Mouse (Mus musculus): Measurements from ENCODE around the gene Spaca3. TPM values are rescaled to one million over a fixed set of nuclear protein-coding genes. Genes with fewer than 3 reads are reported as not detected.

The Spaca3 gene
- polyA plus RNA-seq (2012; rRNA removed), result not detected in 2 replicates

- TF ChIP-seq POLR2A (IDR thresholded peaks at IDR 0.05; ENCODE audit: borderline replicate concordance, extremely low read depth, insufficient read depth, insufficient read length, poor library complexity, severe bottlenecking), result no peak
- TF ChIP-seq CTCF (IDR thresholded peaks at IDR 0.05; ENCODE audit: borderline replicate concordance, extremely low read depth, insufficient read depth, insufficient read length), result no peak
- no peak for DNase-seq (ENCODE audit: low read depth)
Observed at GRCm38 (mm10) chr11:80858065-80858464, at the start of gene Spaca3. TSS of gene Spaca3 (plus strand) at chr11:80858365.

GRCm38 (mm10) chr11:80808551-80809070, 49.6 kb upstream of the Spaca3 start:
- DNase-seq (ENCODE audit: low read depth), result no peak
- TF ChIP-seq POLR2A (IDR thresholded peaks at IDR 0.05; ENCODE audit: borderline replicate concordance, extremely low read depth, insufficient read depth, insufficient read length, poor library complexity, severe bottlenecking) (no peak), CTCF (IDR thresholded peaks at IDR 0.05; ENCODE audit: borderline replicate concordance, extremely low read depth, insufficient read depth, insufficient read length) (no peak)

GRCm38 (mm10) chr11:80809666-80809992, 48.5 kb upstream of the Spaca3 start:
- no peak for DNase-seq (ENCODE audit: low read depth)
- TF ChIP-seq CTCF (IDR thresholded peaks at IDR 0.05; ENCODE audit: borderline replicate concordance, extremely low read depth, insufficient read depth, insufficient read length) (no peak), POLR2A (IDR thresholded peaks at IDR 0.05; ENCODE audit: borderline replicate concordance, extremely low read depth, insufficient read depth, insufficient read length, poor library complexity, severe bottlenecking) (no peak)

- TF ChIP-seq CTCF (IDR thresholded peaks at IDR 0.05; ENCODE audit: borderline replicate concordance, extremely low read depth, insufficient read depth, insufficient read length) (no peak), POLR2A (IDR thresholded peaks at IDR 0.05; ENCODE audit: borderline replicate concordance, extremely low read depth, insufficient read depth, insufficient read length, poor library complexity, severe bottlenecking) (0 out of 2 replicates have a peak, but pooled peaks have one; percentile 11)
- peak; percentile 69 for DNase-seq (ENCODE audit: low read depth)
Observed at GRCm38 (mm10) chr11:80809993-80810821, 48.0 kb upstream of the Spaca3 start, which contains the start of gene Tmem98. TSS of gene Tmem98 (plus strand) at chr11:80810175.

GRCm38 (mm10) chr11:80811156-80811555, 47.0 kb upstream of the Spaca3 start:
- DNase-seq (ENCODE audit: low read depth), result peak; percentile 33

GRCm38 (mm10) chr11:80815354-80815753, 42.8 kb upstream of the Spaca3 start:
- no peak for DNase-seq (ENCODE audit: low read depth)
- no peak for TF ChIP-seq CTCF (IDR thresholded peaks at IDR 0.05; ENCODE audit: borderline replicate concordance, extremely low read depth, insufficient read depth, insufficient read length)

More at GRCm38 (mm10) chr11:80811156-80811555, 47.0 kb upstream of the Spaca3 start:
- TF ChIP-seq POLR2A (IDR thresholded peaks at IDR 0.05; ENCODE audit: borderline replicate concordance, extremely low read depth, insufficient read depth, insufficient read length, poor library complexity, severe bottlenecking), result no peak
- no peak for TF ChIP-seq CTCF (IDR thresholded peaks at IDR 0.05; ENCODE audit: borderline replicate concordance, extremely low read depth, insufficient read depth, insufficient read length)

GRCm38 (mm10) chr11:80818060-80818697, 40.0 kb upstream of the Spaca3 start:
- peak; percentile 93 for DNase-seq (ENCODE audit: low read depth)
- TF ChIP-seq POLR2A (IDR thresholded peaks at IDR 0.05; ENCODE audit: borderline replicate concordance, extremely low read depth, insufficient read depth, insufficient read length, poor library complexity, severe bottlenecking), result no peak
- TF ChIP-seq CTCF (IDR thresholded peaks at IDR 0.05; ENCODE audit: borderline replicate concordance, extremely low read depth, insufficient read depth, insufficient read length), result peak; percentile 80; the same call in 1 of the 2 replicates

- TF ChIP-seq CTCF (IDR thresholded peaks at IDR 0.05; ENCODE audit: borderline replicate concordance, extremely low read depth, insufficient read depth, insufficient read length) (no peak), POLR2A (IDR thresholded peaks at IDR 0.05; ENCODE audit: borderline replicate concordance, extremely low read depth, insufficient read depth, insufficient read length, poor library complexity, severe bottlenecking) (no peak)
- no peak for DNase-seq (ENCODE audit: low read depth)
Observed at GRCm38 (mm10) chr11:80820085-80820484, 38.1 kb upstream of the Spaca3 start.

GRCm38 (mm10) chr11:80821296-80821695, 36.9 kb upstream of the Spaca3 start:
- no peak for TF ChIP-seq POLR2A (IDR thresholded peaks at IDR 0.05; ENCODE audit: borderline replicate concordance, extremely low read depth, insufficient read depth, insufficient read length, poor library complexity, severe bottlenecking)
- TF ChIP-seq CTCF (IDR thresholded peaks at IDR 0.05; ENCODE audit: borderline replicate concordance, extremely low read depth, insufficient read depth, insufficient read length), result peak; percentile 40; the same call in 1 of the 2 replicates

GRCm38 (mm10) chr11:80821794-80822193, 36.4 kb upstream of the Spaca3 start:
- no peak for DNase-seq (ENCODE audit: low read depth)
- TF ChIP-seq POLR2A (IDR thresholded peaks at IDR 0.05; ENCODE audit: borderline replicate concordance, extremely low read depth, insufficient read depth, insufficient read length, poor library complexity, severe bottlenecking) (no peak), CTCF (IDR thresholded peaks at IDR 0.05; ENCODE audit: borderline replicate concordance, extremely low read depth, insufficient read depth, insufficient read length) (peak; percentile 5; the same call in 1 of the 2 replicates)

More at GRCm38 (mm10) chr11:80821296-80821695, 36.9 kb upstream of the Spaca3 start:
- peak; percentile 60 for DNase-seq (ENCODE audit: low read depth)

- TF ChIP-seq POLR2A (IDR thresholded peaks at IDR 0.05; ENCODE audit: borderline replicate concordance, extremely low read depth, insufficient read depth, insufficient read length, poor library complexity, severe bottlenecking), result no peak
- TF ChIP-seq CTCF (IDR thresholded peaks at IDR 0.05; ENCODE audit: borderline replicate concordance, extremely low read depth, insufficient read depth, insufficient read length), result no peak
- DNase-seq (ENCODE audit: low read depth), result no peak
Observed at GRCm38 (mm10) chr11:80835395-80835794, 22.8 kb upstream of the Spaca3 start.

All from brain, embryonic 14.5 days (tissue).